Mouse (Mus musculus) erythroblast, embryonic 14.5 days (primary cell): ENCODE data around the gene Nkx2-4.

ENCODE experiments used
- GATA1 ChIP-seq: IDR thresholded peaks from 2 replicates; pipeline ENCODE4 v1.6.1; 2012; ENCODE audit warnings: low read length, inconsistent platforms, mixed read lengths
- TAL1 ChIP-seq: IDR thresholded peaks from 3 replicates; pipeline ENCODE4 v1.6.1; 2012; ENCODE audit warnings: low read length, inconsistent platforms, mixed read lengths

DNA sequence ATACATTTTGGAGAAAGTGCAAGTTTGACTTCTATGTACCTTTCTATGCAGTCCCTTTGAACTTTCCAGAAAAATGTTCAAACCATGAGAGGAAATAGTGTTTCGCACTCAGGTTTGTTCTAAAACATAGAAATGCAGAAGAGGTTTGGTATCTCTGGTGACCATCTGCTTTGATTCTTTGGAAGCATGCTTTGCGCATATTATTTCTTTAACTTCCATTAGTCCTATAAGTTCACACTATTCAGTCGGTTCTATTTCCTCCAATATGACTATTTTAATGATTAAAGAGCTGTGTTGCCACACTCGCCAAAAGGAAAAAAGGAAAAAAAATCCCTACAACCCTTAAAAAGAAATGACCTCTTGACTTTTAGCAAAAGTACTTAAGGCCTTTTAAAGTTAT, 2.9 kb downstream of the Nkx2-4 start:
- TF ChIP-seq GATA1 (no peak), TAL1 (no peak)
